Comparison of ENCODE assay signal across 13 mouse cellular contexts in genomic region chr5:18330726-18331125, GRCm38 (mm10). TPM values are rescaled to one million over a fixed set of nuclear protein-coding genes. Genes with fewer than 3 reads are reported as not detected.
DNase-seq lines count a peak whose midpoint lies in the region; ATAC-seq and TF ChIP-seq lines count a peak whose summit lies in the region.
"Had no signal": no experiment of that assay in that cellular context is flagged by ENCODE, and none has a peak within 500 bp of the region (broad histone marks: within the 10 kb centered on the region; RNA-seq: fewer than 3 reads in every experiment).

No protein-coding gene starts in this region.

- no peak overlapping the region for H3K4me3 ChIP-seq in hindbrain, postnatal 0 days (ENCODE audit: low read length)
- H3K4me3 ChIP-seq in hindbrain, embryonic 10.5 days: no peak overlapping the region
- no peak overlapping the region for H3K4me3 ChIP-seq in midbrain, embryonic 15.5 days
- H3K4me3 ChIP-seq in midbrain, embryonic 13.5 days (replicated peaks): no peak overlapping the region
- no peak overlapping the region for H3K4me3 ChIP-seq in embryonic facial prominence, embryonic 14.5 days (ENCODE audit: low read depth, low read length)
- H3K4me3 ChIP-seq in liver, embryonic 12.5 days: no peak overlapping the region
- H3K4me3 ChIP-seq: hindbrain, embryonic 13.5 days; limb, embryonic 12.5 days; lung, embryonic 15.5 days; midbrain, embryonic 12.5 days had no signal

- H3K9me3 ChIP-seq in hindbrain, postnatal 0 days (ENCODE audit: low read length): no peaks in the 10 kb centered on the region
- H3K9me3 ChIP-seq in hindbrain, embryonic 10.5 days: no peaks in the 10 kb centered on the region
- H3K9me3 ChIP-seq in midbrain, embryonic 15.5 days: no peaks in the 10 kb centered on the region
- no peaks in the 10 kb centered on the region for H3K9me3 ChIP-seq in midbrain, embryonic 13.5 days
- H3K9me3 ChIP-seq in embryonic facial prominence, embryonic 14.5 days (ENCODE audit: control insufficient read depth, low read length): no peaks in the 10 kb centered on the region
- H3K9me3 ChIP-seq in liver, embryonic 12.5 days (replicated peaks): no peaks in the 10 kb centered on the region
- H3K9me3 ChIP-seq: hindbrain, embryonic 13.5 days; limb, embryonic 12.5 days; lung, embryonic 15.5 days; midbrain, embryonic 12.5 days had no signal

- no peak overlapping the region for H3K27ac ChIP-seq in hindbrain, postnatal 0 days
- H3K27ac ChIP-seq in hindbrain, embryonic 10.5 days: no peak overlapping the region
- no peak overlapping the region for H3K27ac ChIP-seq in midbrain, embryonic 15.5 days
- H3K27ac ChIP-seq in midbrain, embryonic 13.5 days: no peak overlapping the region
- H3K27ac ChIP-seq in embryonic facial prominence, embryonic 14.5 days (replicated peaks; ENCODE audit: low read depth, low read length): no peak overlapping the region
- no peak overlapping the region for H3K27ac ChIP-seq in liver, embryonic 12.5 days
- H3K27ac ChIP-seq: hindbrain, embryonic 13.5 days; limb, embryonic 12.5 days; lung, embryonic 15.5 days; midbrain, embryonic 12.5 days had no signal

- DNase-seq in hindbrain, postnatal 0 days (ENCODE audit: low spot score): peak; percentile 5
- no peak for DNase-seq in hindbrain, embryonic 10.5 days (ENCODE audit: low spot score)
- peak; percentile 17 for DNase-seq in embryonic facial prominence, embryonic 14.5 days (ENCODE audit: low spot score)
- DNase-seq in heart, postnatal 4 days: peak; percentile 31
- DNase-seq: thymus, adult 18-20 months had no signal

- H3K4me1 ChIP-seq in hindbrain, postnatal 0 days (ENCODE audit: insufficient read depth, low read length): no peaks in the 10 kb centered on the region
- H3K4me1 ChIP-seq in hindbrain, embryonic 10.5 days (replicated peaks): no peaks in the 10 kb centered on the region
- no peaks in the 10 kb centered on the region for H3K4me1 ChIP-seq in midbrain, embryonic 15.5 days
- no peaks in the 10 kb centered on the region for H3K4me1 ChIP-seq in midbrain, embryonic 13.5 days (replicated peaks)
- no peaks in the 10 kb centered on the region for H3K4me1 ChIP-seq in embryonic facial prominence, embryonic 14.5 days (ENCODE audit: control insufficient read depth, insufficient read depth, low read length)
- no peaks in the 10 kb centered on the region for H3K4me1 ChIP-seq in liver, embryonic 12.5 days
- H3K4me1 ChIP-seq: hindbrain, embryonic 13.5 days; limb, embryonic 12.5 days; midbrain, embryonic 12.5 days had no signal

- H3K36me3 ChIP-seq in hindbrain, postnatal 0 days (ENCODE audit: insufficient read depth, low read length): no peaks in the 10 kb centered on the region
- H3K36me3 ChIP-seq in hindbrain, embryonic 10.5 days: no peaks in the 10 kb centered on the region
- no peaks in the 10 kb centered on the region for H3K36me3 ChIP-seq in midbrain, embryonic 15.5 days (replicated peaks)
- H3K36me3 ChIP-seq in midbrain, embryonic 13.5 days: no peaks in the 10 kb centered on the region
- no peaks in the 10 kb centered on the region for H3K36me3 ChIP-seq in embryonic facial prominence, embryonic 14.5 days (ENCODE audit: control insufficient read depth, insufficient read depth, low read length)
- no peaks in the 10 kb centered on the region for H3K36me3 ChIP-seq in liver, embryonic 12.5 days
- H3K36me3 ChIP-seq: hindbrain, embryonic 13.5 days; limb, embryonic 12.5 days; lung, embryonic 15.5 days; midbrain, embryonic 12.5 days had no signal

- no peak overlapping the region for H3K4me2 ChIP-seq in hindbrain, postnatal 0 days (ENCODE audit: low read depth, low read length)
- no peak overlapping the region for H3K4me2 ChIP-seq in midbrain, embryonic 15.5 days
- no peak overlapping the region for H3K4me2 ChIP-seq in midbrain, embryonic 13.5 days (replicated peaks)
- H3K4me2 ChIP-seq in embryonic facial prominence, embryonic 14.5 days (ENCODE audit: low read depth, low read length): no peak overlapping the region
- no peak overlapping the region for H3K4me2 ChIP-seq in liver, embryonic 12.5 days
- H3K4me2 ChIP-seq: hindbrain, embryonic 13.5 days; limb, embryonic 12.5 days; lung, embryonic 15.5 days; midbrain, embryonic 12.5 days had no signal

- ATAC-seq in hindbrain, postnatal 0 days: no peak
- ATAC-seq in midbrain, embryonic 15.5 days (replicated peaks): peak; percentile 45; the same call in 1 of the 2 replicates
- ATAC-seq in midbrain, embryonic 13.5 days: no peak
- no peak for ATAC-seq in embryonic facial prominence, embryonic 14.5 days (ENCODE audit: low read depth)
- ATAC-seq in liver, embryonic 12.5 days: no peak

- no peaks in the 10 kb centered on the region for H3K27me3 ChIP-seq in hindbrain, postnatal 0 days (ENCODE audit: insufficient read depth, low read length)
- H3K27me3 ChIP-seq in hindbrain, embryonic 10.5 days (ENCODE audit: insufficient read depth, poor library complexity, severe bottlenecking): no peaks in the 10 kb centered on the region
- no peaks in the 10 kb centered on the region for H3K27me3 ChIP-seq in midbrain, embryonic 15.5 days (replicated peaks)
- no peaks in the 10 kb centered on the region for H3K27me3 ChIP-seq in midbrain, embryonic 13.5 days
- no peaks in the 10 kb centered on the region for H3K27me3 ChIP-seq in embryonic facial prominence, embryonic 14.5 days (replicated peaks; ENCODE audit: control insufficient read depth, insufficient read depth, low read length)
- no peaks in the 10 kb centered on the region for H3K27me3 ChIP-seq in liver, embryonic 12.5 days (replicated peaks)
- H3K27me3 ChIP-seq: CH12.LX; hindbrain, embryonic 13.5 days; limb, embryonic 12.5 days; lung, embryonic 15.5 days; midbrain, embryonic 12.5 days had no signal

- 63% methylated on average over 8 of the region's 8 CpGs for WGBS in hindbrain, postnatal 0 days
- 71% methylated on average over 8 of the region's 8 CpGs for WGBS in hindbrain, embryonic 10.5 days
- 71% methylated on average over 8 of the region's 8 CpGs for WGBS in midbrain, embryonic 15.5 days
- WGBS in midbrain, embryonic 13.5 days: 67% methylated on average over 8 of the region's 8 CpGs
- WGBS in embryonic facial prominence, embryonic 14.5 days: 39% methylated on average over 8 of the region's 8 CpGs
- 66% methylated on average over 8 of the region's 8 CpGs for WGBS in liver, embryonic 12.5 days (ENCODE audit: insufficient replicate concordance)

- TF ChIP-seq CTCF in hindbrain, postnatal 0 days (IDR thresholded peaks at IDR 0.05; ENCODE audit: low read depth): no peak

- no peak overlapping the region for H3K9ac ChIP-seq in hindbrain, postnatal 0 days (replicated peaks; ENCODE audit: low read length)
- no peak overlapping the region for H3K9ac ChIP-seq in midbrain, embryonic 15.5 days
- no peak overlapping the region for H3K9ac ChIP-seq in midbrain, embryonic 13.5 days (replicated peaks)
- H3K9ac ChIP-seq in embryonic facial prominence, embryonic 14.5 days (ENCODE audit: low read depth, low read length): no peak overlapping the region
- no peak overlapping the region for H3K9ac ChIP-seq in liver, embryonic 12.5 days
- H3K9ac ChIP-seq: hindbrain, embryonic 13.5 days; limb, embryonic 12.5 days; lung, embryonic 15.5 days; midbrain, embryonic 12.5 days had no signal

RNA-seq across cellular contexts. Expression of gene Gnai1, which starts 29.4 kb away (rescaled TPM):
- 51.1 and 61.2 TPM in 2 replicates for total RNA-seq in hindbrain, postnatal 0 days (2014; rRNA removed)
- polyA plus RNA-seq in hindbrain, postnatal 0 days (2015; fragmentation: Nextera tagmentation; extraction: Ambion mirVana): 87.5 and 95.9 TPM in 2 replicates
- polyA plus RNA-seq in hindbrain, embryonic 10.5 days (2016; fragmentation: Nextera tagmentation; extraction: Ambion mirVana): 15.0 and 15.4 TPM in 2 replicates
- polyA plus RNA-seq in midbrain, embryonic 15.5 days (2015; fragmentation: Nextera tagmentation; extraction: Ambion mirVana): 89.0 and 90.6 TPM in 2 replicates
- 41.2 TPM in 2 replicates for polyA plus RNA-seq in midbrain, embryonic 13.5 days (2015; fragmentation: Nextera tagmentation; extraction: Ambion mirVana)
- 38.9 and 39.0 TPM in 2 replicates for polyA plus RNA-seq in embryonic facial prominence, embryonic 14.5 days (2014; fragmentation: Nextera tagmentation; extraction: Ambion mirVana)
- 10 to 100 TPM; 18.9 to 20.6 TPM for total RNA-seq in heart, postnatal 4 days (2021)
- 3.6 and 4.2 TPM in 2 replicates for polyA plus RNA-seq in liver, embryonic 12.5 days (2016; fragmentation: Nextera tagmentation; extraction: Ambion mirVana)
- total RNA-seq: CH12.LX had no signal
